Mouse (Mus musculus): ENCODE data around the gene Sh3d19.
"Not testable (repeated sequence)": the region's sequence is repeated elsewhere in the genome, so short reads cannot be mapped to it uniquely, and the experiment has no call there.

The Sh3d19 gene

DNA sequence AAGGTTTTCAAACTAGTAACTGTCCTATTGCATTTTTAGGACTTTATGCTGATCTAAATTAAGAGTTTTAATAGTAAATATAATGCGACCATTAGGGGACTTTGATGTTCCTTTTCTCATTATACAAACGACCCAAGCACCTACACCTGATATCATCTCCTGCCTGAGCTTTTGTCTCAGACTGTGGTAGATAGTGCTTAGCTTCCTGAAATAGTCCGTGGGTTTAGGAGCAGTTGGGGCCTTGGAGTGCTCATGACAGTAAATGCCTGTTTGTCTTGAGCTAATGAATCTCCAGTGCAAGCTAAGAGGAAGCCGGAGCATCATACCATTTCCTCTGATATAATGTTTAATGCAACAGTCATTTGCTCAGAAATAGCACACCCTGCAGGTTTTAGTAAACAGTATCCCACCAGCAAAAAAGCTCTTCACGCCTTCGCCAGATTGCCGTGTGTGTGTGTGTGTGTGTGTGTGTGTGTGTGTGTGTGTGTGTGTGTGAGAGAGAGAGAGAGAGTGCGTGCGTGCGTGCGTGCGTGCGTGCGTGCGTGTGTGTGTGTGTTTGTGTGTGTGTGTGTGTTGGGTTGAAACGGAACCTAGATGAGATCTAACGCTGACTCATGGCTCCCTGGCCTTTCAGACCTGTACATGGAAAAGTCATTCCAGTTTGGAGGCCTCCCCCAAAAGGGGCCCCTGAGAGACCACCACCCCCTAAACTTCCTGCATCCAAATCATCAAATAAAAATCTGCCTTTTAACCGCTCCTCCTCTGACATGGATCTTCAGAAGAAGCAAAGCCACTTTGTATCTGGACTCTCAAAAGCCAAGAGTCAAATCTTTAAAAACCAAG is 132.8 kb downstream of the Sh3d19 start:
- DNase-seq = no peak

DNA sequence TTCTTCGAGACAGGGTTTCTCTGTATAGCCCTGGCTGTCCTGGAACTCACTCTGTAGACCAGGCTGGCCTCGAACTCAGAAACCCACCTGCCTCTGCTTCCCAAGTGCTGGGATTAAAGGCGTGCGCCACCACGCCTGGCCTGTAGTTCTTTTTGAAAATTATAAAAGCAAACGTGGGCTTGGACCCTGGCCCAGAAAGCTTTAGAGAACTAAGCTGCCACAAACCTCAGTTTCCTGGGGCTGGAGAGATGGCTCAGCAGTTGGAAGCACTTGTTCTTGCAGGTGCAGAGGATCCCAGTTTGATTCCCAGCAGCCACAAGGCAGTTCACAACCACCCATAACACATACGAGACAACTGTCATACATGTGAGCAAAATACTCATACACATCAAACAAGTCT is 133.5 kb downstream of the Sh3d19 start:
- DNase-seq = not testable (repeated sequence)

DNA sequence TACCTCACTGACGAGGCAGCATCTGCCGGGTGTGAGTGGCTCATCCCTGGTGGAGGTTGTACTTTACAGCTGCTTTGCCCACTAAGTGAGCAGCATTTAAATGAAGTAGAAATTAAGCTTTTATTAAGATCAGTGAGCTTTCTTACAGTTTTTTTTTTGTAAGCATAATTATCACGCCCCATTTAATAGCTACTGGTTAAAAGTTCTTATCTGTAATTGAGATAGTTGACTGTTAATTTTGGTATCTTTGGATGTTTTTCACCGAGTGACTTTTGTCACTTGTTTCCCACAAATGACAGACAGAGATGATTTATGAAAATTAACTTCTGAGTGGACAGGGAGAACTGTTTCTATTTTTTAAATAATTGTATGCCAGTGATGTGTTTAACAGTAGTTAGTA is 134.0 kb downstream of the Sh3d19 start:
- no peak for DNase-seq

DNA sequence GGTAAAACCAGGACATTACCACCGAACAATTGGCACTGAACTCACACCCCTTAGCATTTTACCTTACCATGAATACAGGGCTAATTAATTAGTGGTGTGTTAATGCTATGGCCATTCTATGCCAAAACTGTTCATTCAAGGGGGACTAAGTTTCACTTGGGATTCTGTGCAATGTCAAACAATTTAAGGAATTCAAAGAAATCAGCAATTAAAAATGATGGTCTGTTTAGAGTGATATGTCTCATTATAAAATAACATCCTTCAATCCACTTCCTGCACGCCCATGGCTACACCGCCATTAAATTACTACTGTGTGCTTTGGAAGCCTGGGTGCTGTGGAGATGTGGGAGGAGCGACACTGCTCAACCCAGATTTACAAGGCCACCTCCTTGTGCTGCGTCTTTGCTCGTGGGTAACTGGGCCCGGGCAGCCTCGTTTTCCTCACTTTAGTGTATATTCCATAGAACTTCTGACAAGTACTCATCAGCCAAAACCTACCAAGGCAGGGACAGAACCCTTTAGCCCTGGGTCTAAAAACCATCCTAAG is 135.2 kb downstream of the Sh3d19 start:
- DNase-seq = no peak

DNA sequence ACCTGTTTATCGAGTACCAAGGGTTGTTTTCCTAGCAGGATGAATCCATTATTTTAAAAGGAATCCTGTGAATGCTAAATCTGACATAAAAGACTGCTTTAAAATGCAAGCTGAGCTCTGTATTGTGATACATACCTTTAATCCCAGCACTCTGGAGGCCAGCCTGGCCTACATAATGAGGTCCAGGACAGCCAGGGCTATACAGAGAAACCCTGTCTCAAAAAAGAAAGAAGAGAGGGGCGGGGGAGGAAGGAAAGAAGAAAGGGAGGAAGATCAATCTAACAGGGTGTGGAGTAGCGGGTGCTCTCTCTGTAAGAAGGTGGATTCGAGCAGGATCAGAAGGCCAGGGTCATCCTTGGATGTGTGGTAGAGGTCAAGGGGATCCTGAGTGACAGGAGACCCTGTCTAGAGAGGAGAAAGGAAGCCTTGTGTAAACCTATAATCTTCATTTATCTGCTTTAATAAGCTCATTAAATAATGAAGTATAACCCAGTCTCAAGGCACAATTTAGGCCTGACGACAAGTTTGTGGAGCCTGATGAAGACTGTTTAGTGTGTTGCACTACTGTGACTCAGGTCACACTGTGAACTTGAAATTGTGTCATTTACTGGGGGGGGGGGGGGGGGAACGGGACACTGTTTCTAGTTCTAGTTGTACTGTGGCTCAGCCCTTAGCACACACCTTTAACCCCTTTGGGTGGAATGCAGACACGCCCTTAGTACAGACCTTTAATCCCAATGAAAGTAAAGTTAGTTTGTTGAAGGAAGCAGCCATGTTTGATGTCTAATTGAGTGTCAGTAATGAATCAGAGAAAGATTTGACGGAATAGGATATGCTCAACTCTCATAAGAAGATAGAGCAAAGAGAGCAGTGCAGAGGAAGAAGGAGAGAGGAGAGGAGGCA is 137.0 kb downstream of the Sh3d19 start:
- no peak for DNase-seq

DNA sequence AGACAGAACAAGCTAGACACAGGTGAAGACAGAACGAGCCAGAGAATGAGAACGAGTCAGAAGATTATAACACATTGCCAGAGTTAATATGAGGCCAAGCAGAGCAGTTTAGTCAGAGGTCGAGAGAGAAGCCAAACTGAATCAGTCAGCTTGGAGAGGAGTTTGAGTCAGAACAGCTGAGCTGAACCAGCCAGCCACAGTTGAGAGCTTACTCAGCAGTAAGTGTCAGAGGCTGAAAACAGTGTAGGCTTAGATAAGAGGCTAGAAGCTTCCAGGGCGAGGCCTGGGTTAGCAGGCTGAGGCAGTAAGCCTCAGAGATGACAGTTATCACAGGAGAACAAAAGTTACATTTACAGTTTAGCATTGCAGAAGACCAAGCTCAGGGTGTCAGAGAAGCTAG is 137.7 kb downstream of the Sh3d19 start:
- no peak for DNase-seq

DNA sequence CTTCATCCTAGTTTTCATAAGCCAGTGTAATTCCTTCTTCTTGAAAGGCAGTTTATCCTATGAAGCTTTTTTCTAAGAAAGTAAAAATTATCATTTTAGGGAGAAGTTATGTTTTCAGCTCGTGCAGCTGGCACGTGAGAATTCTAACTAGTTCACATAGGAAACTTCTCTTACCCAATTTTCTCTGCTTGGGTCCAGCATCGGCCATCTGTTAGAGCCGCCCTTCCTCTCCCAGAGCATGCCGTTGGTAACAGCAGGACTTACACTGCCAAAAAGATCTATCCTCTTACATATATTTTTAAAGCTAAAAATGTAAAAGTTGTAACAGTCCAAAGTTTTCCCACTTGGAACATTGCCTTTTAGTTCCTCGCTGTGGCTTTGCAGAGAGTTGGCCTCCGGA is 138.2 kb downstream of the Sh3d19 start:
- DNase-seq = no peak

DNA sequence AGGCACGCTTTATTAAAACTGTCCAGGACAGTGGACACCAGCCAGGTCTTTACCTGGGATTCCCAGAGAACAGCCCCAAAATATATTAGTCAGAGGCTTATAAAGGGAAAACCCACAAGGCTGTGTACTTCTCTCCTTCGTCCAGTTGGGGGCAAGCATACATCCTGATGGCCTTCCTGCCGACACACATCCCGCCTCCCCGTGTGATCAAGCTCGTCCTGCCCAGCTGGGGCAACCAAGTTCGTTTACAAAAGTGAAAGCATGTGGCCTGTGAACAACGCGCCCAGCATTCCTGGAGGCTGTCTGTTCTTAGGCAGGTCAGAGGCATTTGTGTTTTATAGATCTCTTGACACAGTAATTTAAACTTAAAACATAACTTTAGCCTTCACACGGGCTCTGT is 139.2 kb downstream of the Sh3d19 start:
- no peak for DNase-seq

DNA sequence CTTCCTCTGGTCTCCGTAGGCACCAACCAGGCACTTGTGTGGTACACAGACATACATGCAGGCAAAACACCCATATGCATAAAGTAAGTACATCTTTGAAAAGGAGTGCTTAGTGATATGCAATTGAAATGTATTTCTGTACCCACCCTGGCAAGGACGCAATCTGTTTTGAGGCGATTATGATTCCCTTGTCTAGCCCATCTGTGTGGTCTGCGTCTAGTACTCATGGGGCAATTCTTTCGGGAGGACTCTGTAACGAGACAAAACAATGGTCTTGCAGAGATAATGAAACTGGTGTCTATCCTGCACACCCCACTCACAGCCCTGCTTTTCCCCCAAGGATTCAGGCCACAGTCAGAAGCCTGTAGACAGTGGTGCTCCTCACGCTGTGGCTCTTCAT is 141.9 kb downstream of the Sh3d19 start:
- no peak for DNase-seq

DNA sequence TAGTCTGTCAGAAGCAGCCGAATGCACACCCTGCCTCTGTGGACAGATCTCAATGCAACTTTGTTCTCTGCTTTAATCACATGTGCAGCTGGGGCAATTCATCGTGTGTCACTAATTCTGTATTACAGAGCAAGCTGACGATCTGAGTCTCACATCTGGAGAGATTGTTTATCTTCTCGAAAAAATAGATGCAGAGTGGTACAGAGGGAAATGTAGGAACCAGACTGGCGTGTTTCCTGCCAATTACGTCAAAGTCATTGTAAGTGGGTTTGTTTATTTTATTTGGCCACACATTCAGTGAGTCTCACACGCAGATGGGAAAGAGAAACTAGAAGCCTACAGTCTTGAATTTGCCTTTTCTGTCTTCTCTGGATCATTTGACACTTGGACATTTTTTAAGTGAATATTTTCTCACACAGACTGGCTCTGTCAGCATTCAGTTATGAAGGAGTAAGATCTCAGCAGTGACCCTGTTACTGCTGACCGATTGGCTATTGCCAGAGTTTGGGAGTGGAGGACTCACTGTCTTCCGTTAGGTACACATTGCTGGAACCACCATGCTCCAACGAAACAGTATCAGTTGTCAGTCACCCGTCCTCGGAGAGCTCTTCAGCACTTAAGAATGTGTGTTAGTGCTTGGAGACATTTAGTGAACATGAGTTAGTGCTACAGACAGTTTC is 143.9 kb downstream of the Sh3d19 start:
- peak; percentile 25 for DNase-seq

DNA sequence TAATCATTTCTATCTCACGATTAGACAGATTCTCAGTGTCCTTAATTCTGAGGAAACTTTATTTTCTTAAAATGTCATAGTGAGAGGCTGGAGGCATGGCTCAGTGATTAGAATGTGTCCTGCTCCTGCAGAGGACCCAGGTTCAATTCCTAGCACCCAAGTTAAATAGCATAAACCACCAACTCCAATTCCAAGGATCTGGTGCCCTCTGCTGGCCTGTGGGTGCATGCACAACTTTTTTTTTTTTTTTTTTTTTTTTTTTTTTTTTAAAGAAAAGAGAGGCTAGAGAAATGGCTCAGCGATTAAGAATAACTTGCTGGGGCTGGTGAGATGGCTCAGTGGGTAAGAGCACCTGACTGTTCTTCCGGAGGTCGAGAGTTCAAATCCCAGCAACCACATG is 146.0 kb downstream of the Sh3d19 start:
- DNase-seq = no peak

DNA sequence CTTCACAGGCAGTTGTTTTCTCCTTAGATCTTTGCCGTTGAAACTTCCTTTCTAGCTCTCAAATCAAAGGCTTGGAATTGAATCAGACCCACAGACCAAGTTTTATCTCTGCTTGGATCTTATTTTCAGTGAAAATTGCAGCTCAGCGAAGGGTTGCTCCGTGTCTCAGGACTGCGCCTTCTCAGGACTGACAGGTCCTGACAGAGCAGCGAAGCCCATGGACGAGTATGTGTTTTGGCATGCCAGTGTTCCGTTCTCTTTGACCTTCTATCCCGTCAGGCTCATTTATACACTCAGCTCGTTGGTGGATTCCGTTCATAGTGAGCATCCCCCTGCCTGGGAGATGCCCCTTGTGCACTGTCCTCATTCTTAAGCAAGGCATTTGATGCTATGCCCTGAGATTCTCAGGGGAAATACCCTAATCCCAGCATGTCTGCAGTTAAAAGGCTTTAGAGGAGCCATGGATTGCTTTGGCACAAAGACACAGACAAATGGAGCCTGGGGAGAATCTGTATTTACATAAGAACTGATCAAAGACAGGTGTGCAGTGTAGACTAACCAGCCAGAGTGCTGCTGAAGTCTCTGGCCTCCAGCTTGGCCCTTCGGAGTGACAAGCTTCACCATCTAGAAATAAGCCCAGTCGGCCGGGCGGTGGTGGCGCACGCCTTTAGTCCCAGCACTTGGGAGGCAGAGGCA is 148.5 kb downstream of the Sh3d19 start:
- DNase-seq = no peak

DNA sequence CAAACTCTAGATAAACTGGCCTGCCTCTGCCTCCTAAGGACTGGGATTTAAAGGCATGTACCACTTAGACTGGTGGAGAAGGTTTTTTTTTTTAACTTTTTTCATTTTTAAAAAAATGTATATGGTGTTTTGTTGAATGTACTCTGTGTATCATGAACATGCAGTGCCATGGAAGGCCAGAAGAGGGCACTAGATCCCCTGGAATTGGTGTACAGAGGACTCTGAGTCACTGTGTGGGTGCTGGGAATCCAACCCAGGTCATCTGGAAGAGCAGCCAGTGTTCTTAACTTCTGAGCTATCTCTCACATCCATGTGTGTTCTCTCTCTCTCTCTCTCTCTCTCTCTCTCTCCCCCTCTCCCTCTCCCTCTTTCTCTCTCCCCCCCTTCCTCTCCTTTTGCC is 151.2 kb downstream of the Sh3d19 start:
- no peak for DNase-seq

DNA sequence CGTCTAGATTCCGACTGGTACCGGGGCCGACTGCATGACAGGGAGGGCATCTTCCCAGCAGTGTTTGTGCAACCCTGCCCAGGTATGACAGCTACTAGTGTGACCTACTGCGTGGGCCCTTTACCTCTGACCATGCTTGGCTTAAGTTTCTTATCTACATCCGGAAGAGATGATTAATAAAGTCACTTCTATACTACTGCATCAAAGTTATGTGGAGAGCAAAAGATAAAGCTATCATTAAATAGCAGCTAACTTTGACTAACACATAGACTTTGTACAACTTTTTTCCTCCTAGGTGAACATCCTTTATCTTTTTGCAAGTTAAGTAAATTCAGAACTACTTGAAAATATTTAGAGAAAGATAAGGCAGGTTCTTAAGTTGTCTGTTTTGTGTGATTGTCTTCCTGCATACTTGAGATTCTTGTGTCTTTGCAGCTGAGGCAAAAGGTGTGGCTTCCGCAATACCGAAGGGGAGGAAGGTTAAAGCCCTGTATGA is 152.4 kb downstream of the Sh3d19 start:
- DNase-seq = no peak

DNA sequence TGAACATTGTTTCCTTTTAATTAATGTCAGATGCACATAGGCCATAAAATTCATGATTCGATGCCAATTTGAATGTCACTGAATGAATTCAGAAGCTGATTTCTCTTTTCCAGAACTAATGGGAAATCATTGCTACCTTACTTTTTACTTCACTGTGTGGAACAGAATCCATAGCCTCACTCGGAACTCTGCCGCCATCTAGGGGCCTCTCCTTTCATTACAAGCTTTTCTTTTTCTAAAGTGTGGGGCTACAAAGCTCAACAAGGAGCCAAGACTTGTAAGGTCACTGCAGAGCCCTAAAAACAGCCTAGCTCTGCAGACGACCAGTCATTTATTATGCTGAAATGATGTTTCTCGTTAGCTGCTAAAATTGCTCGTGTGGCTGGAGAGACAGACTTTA is 158.8 kb downstream of the Sh3d19 start:
- peak; percentile 76 for DNase-seq

DNA sequence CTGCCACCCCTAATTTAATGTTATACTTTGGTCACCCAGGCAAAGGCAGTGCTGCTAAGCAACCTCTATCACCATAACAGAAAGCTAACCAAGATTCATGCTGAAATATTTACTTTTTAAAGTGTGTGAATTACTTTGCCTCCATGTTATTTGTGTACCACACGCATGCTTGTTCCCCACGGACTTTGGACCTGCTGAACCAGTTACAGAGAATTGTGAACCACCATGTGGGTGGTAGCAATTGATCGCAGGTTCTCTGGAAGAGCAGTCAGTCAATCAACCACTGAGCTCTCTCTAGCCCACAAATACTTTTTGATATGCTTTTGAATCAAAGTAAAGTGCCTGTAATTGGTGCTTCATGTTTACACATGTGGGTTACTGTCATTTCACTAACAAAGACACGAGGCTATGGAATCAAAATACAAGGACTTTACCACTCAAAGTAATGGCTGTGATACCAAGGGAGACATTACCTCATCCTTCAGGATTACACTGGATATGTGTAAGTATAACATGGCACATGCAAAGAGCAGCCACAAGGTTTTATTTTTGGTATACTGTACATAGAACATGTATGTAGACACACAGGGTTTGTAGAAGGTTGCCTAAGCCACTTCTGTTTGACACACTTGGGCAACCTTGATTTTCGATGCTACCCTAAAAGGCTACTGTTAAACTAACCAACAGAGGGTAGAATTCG is 164.2 kb downstream of the Sh3d19 start:
- no peak for DNase-seq

DNA sequence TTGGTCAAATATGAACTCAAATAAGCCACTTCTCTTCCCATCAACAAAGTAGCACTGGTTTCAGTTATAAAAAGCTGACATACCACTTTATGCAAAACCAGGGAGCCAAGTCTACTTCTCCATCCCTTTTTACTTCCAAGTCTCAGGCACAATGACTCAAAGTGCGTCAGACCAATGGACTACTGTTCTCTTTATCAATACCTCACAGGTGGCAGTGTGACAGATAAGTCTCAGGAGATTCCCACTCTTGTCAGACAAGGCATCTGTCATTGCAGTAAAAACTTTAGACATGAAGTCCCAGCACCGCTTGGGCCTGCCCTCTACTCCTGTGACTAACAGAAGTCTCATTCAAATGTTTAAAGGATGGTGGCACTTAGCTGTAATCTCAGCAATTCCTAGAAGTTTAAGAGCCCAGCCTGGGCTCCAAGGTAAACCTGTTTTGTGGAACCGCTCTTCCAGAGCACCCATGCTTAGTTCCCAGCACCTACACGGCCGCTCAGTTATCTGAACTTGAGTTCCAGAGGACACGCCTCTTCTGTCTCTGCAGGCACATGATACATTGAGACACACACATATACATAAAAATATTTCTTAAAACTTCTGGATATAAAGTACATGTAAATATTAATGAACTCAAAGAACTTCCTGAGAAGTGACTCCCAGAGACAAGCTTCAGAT is 165.1 kb downstream of the Sh3d19 start:
- no peak for DNase-seq

DNA sequence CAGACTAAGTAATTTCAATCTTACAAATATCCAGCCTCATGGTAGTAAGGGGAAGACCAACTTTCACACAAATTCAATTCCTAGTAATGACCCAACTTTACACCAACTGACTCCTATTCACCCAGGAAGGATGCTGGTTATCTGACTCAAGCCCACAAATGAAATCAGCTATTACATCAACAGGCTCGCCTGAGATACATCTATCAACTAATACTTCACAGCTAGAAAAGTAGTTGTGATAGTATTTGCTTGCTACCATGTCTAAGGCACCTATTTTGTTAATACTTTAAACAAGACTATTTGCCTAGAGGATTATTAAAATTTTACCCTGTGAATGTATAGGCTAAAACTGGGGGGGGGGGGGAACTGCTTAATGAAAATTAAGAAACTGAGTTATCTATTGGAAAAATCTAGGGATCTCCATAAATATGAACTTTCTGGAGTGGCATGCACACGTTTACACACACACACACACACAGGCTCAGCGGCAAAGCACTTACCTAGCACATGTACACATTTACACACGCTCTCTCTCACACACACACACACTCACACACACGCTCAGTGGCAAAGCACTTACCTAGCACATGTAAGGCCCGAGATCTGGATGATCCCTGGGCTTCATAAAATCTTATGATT is 166.1 kb downstream of the Sh3d19 start:
- no peak for DNase-seq

DNA sequence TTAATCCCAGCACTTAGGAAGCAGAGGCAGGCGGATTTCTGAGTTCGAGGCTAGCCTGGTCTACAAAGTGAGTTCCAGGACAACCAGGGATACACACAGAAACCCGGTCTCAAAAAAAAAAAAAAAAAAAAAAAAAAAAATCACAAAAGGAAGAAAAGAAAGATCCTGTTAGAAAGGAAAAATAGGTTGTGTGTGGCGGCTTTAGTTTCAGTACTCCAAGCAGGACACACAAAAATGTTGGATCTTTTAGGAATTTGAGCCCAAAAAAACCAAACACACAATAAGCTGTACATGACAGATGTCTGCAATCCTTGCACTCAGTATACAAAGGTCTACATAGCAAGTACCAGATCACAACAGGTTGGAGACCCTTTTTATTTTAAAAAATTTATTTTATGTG is 168.8 kb downstream of the Sh3d19 start:
- DNase-seq = no peak

DNA sequence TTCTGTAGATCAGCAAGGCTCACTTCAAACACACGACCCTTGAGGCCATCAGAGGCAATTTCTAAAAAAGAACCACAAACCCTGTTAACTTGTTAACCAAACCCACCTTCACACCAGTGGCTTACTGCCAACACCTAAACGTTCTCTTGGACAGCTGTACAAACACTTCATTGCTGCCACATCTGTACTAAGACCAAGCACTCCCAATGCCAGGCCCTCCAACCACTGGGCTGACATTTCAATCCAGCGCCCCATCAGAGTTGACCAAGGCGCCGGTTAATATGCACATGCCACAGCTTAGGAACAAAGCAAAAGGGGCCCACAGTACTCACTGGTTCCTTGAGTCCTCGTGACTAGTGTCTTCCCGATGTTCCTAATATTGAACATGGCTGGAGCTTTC is 170.5 kb downstream of the Sh3d19 start:
- DNase-seq = no peak

DNA sequence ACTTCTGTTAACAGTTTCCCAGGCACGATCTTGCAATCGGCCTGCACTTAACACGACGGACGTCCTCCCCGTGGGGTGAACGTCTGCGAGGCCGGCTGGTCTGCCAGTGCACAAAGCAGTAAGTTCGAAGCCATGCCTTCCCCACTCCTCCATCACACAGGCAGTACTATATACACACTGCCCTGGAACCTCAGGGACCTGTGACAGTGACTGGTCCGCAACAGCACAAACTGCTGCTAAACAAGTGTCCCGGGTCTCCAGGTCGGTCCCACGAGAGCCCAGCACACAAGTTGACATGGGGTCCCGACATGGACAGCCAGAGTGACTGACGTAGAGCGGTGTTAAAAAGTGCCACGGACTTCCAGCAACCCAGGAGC is 171.0 kb downstream of the Sh3d19 start:
- no peak for DNase-seq
